In genomic region chr5:129179356-129179755, GRCm38 (mm10) we compare ENCODE assay signal across 24 mouse cellular contexts.
A peak's percentile ranks its signal among the peaks of the same experiment; 100 is the strongest.
DNase-seq lines count a peak whose midpoint lies in the region; ATAC-seq and TF ChIP-seq lines count a peak whose summit lies in the region.
"Had no signal": no experiment of that assay in that cellular context is flagged by ENCODE, and none has a peak within 500 bp of the region (broad histone marks: within the 10 kb centered on the region; RNA-seq: fewer than 3 reads in every experiment).

No protein-coding gene starts in this region.

- H3K27ac ChIP-seq in midbrain, embryonic 11.5 days (ENCODE audit: low read depth, low read length): no peak overlapping the region
- no peak overlapping the region for H3K27ac ChIP-seq in midbrain, postnatal 0 days (ENCODE audit: low read depth, low read length)
- peak overlapping the region; percentile 83; the same call in 1 of the 2 replicates for H3K27ac ChIP-seq in liver, embryonic 13.5 days
- H3K27ac ChIP-seq in liver, embryonic 16.5 days (ENCODE audit: low read length): no peak overlapping the region
- no peak overlapping the region for H3K27ac ChIP-seq in hindbrain, embryonic 11.5 days (ENCODE audit: low read depth, low read length)
- H3K27ac ChIP-seq: embryonic facial prominence, embryonic 12.5 days; embryonic facial prominence, embryonic 15.5 days; gastrocnemius, adult 2 months; hindbrain, embryonic 13.5 days had no signal

- H3K4me1 ChIP-seq in midbrain, embryonic 11.5 days (ENCODE audit: control insufficient read depth, insufficient read depth, low read length): 0 out of 2 replicates have a peak, but pooled peaks cover 4% of the 10 kb centered on the region
- no peaks in the 10 kb centered on the region for H3K4me1 ChIP-seq in midbrain, postnatal 0 days (ENCODE audit: insufficient read depth, low read length)
- H3K4me1 ChIP-seq in liver, embryonic 13.5 days (replicated peaks): peaks cover 57% of the 10 kb centered on the region
- H3K4me1 ChIP-seq in liver, embryonic 16.5 days (ENCODE audit: control insufficient read depth, low read depth, low read length): peaks cover 16% of the 10 kb centered on the region
- H3K4me1 ChIP-seq in hindbrain, embryonic 11.5 days (replicated peaks; ENCODE audit: control insufficient read depth, insufficient read depth, low read length): no peaks in the 10 kb centered on the region
- H3K4me1 ChIP-seq: embryonic facial prominence, embryonic 15.5 days had no signal

- no peak for ATAC-seq in midbrain, embryonic 11.5 days (ENCODE audit: low FRiP score)
- no peak for ATAC-seq in midbrain, postnatal 0 days (ENCODE audit: low FRiP score)
- peak; percentile 55 for ATAC-seq in liver, embryonic 13.5 days (ENCODE audit: low read depth)
- peak; percentile 42 for ATAC-seq in liver, embryonic 16.5 days (ENCODE audit: low read depth)
- no peak for ATAC-seq in hindbrain, embryonic 11.5 days (ENCODE audit: low FRiP score)
- ATAC-seq: CD4-positive, CD25-positive, alpha-beta regulatory T cell, adult 4 months; forebrain, embryonic 14.5 days; forebrain, postnatal 0 days; hindbrain, embryonic 16.5 days; Patski had no signal

- no peak for TF ChIP-seq CTCF in midbrain, postnatal 0 days (IDR thresholded peaks at IDR 0.05)

- no peaks in the 10 kb centered on the region for H3K27me3 ChIP-seq in midbrain, embryonic 11.5 days (ENCODE audit: control insufficient read depth, insufficient read depth, low read length)
- no peaks in the 10 kb centered on the region for H3K27me3 ChIP-seq in midbrain, postnatal 0 days (ENCODE audit: insufficient read depth, low read length)
- no peaks in the 10 kb centered on the region for H3K27me3 ChIP-seq in liver, embryonic 13.5 days
- no peaks in the 10 kb centered on the region for H3K27me3 ChIP-seq in liver, embryonic 16.5 days (ENCODE audit: control insufficient read depth, insufficient read depth, low read depth, low read length)
- no peaks in the 10 kb centered on the region; the same call in 1 of the 2 replicates for H3K27me3 ChIP-seq in hindbrain, embryonic 11.5 days (ENCODE audit: control insufficient read depth, insufficient read depth, low read length)
- H3K27me3 ChIP-seq: embryonic facial prominence, embryonic 12.5 days had no signal

- 89% methylated on average over 6 of the region's 6 CpGs for WGBS in midbrain, embryonic 11.5 days
- WGBS in midbrain, postnatal 0 days: 91% methylated on average over 6 of the region's 6 CpGs
- 73% methylated on average over 6 of the region's 6 CpGs for WGBS in liver, embryonic 13.5 days (ENCODE audit: insufficient replicate concordance)
- 66% methylated on average over 6 of the region's 6 CpGs for WGBS in liver, embryonic 16.5 days (ENCODE audit: insufficient replicate concordance)
- WGBS in hindbrain, embryonic 11.5 days: 88% methylated on average over 6 of the region's 6 CpGs

- no peaks in the 10 kb centered on the region for H3K9me3 ChIP-seq in midbrain, embryonic 11.5 days (ENCODE audit: control insufficient read depth, low read length)
- H3K9me3 ChIP-seq in midbrain, postnatal 0 days (ENCODE audit: low read length): no peaks in the 10 kb centered on the region
- H3K9me3 ChIP-seq in liver, embryonic 13.5 days (replicated peaks): no peaks in the 10 kb centered on the region
- H3K9me3 ChIP-seq in liver, embryonic 16.5 days (replicated peaks; ENCODE audit: control insufficient read depth, low read length): no peaks in the 10 kb centered on the region
- no peaks in the 10 kb centered on the region for H3K9me3 ChIP-seq in hindbrain, embryonic 11.5 days (ENCODE audit: control insufficient read depth, low read length)
- H3K9me3 ChIP-seq: embryonic facial prominence, embryonic 12.5 days; embryonic facial prominence, embryonic 15.5 days; hindbrain, embryonic 13.5 days had no signal

- no peak overlapping the region for H3K4me2 ChIP-seq in midbrain, embryonic 11.5 days
- no peak overlapping the region for H3K4me2 ChIP-seq in midbrain, postnatal 0 days (ENCODE audit: low read depth, low read length, poor library complexity, severe bottlenecking)
- no peak overlapping the region for H3K4me2 ChIP-seq in liver, embryonic 13.5 days
- H3K4me2 ChIP-seq in liver, embryonic 16.5 days (ENCODE audit: low read depth, low read length): no peak overlapping the region
- H3K4me2 ChIP-seq in hindbrain, embryonic 11.5 days (replicated peaks; ENCODE audit: low read depth, low read length): no peak overlapping the region
- H3K4me2 ChIP-seq: embryonic facial prominence, embryonic 12.5 days; embryonic facial prominence, embryonic 15.5 days; heart, embryonic 11.5 days; hindbrain, embryonic 13.5 days had no signal

- no peak overlapping the region for H3K9ac ChIP-seq in midbrain, embryonic 11.5 days (ENCODE audit: low read length)
- no peak overlapping the region for H3K9ac ChIP-seq in midbrain, postnatal 0 days (replicated peaks; ENCODE audit: low read length, poor library complexity, severe bottlenecking)
- H3K9ac ChIP-seq in liver, embryonic 13.5 days: no peak overlapping the region
- H3K9ac ChIP-seq in liver, embryonic 16.5 days (ENCODE audit: low read depth, low read length): no peak overlapping the region
- no peak overlapping the region for H3K9ac ChIP-seq in hindbrain, embryonic 11.5 days (ENCODE audit: low read depth, low read length)
- H3K9ac ChIP-seq: embryonic facial prominence, embryonic 12.5 days; embryonic facial prominence, embryonic 15.5 days; forebrain, postnatal 0 days; hindbrain, embryonic 13.5 days had no signal

- H3K4me3 ChIP-seq in midbrain, embryonic 11.5 days (ENCODE audit: low read depth, low read length): no peak overlapping the region
- no peak overlapping the region for H3K4me3 ChIP-seq in midbrain, postnatal 0 days (ENCODE audit: low read depth, low read length)
- H3K4me3 ChIP-seq in liver, embryonic 13.5 days (replicated peaks): no peak overlapping the region
- H3K4me3 ChIP-seq in liver, embryonic 16.5 days (ENCODE audit: low read depth, low read length): no peak overlapping the region
- no peak overlapping the region for H3K4me3 ChIP-seq in hindbrain, embryonic 11.5 days (ENCODE audit: low read depth, low read length)
- H3K4me3 ChIP-seq: embryonic facial prominence, embryonic 12.5 days; embryonic facial prominence, embryonic 15.5 days; gastrocnemius, adult 2 months; hindbrain, embryonic 13.5 days had no signal

- no peaks in the 10 kb centered on the region for H3K36me3 ChIP-seq in midbrain, embryonic 11.5 days (ENCODE audit: control insufficient read depth, insufficient read depth, low read length)
- no peaks in the 10 kb centered on the region for H3K36me3 ChIP-seq in midbrain, postnatal 0 days (ENCODE audit: insufficient read depth, low read length)
- H3K36me3 ChIP-seq in liver, embryonic 13.5 days: no peaks in the 10 kb centered on the region
- H3K36me3 ChIP-seq in liver, embryonic 16.5 days (ENCODE audit: control insufficient read depth, insufficient read depth): no peaks in the 10 kb centered on the region
- H3K36me3 ChIP-seq in hindbrain, embryonic 11.5 days (ENCODE audit: control insufficient read depth, insufficient read depth, low read length): no peaks in the 10 kb centered on the region
- H3K36me3 ChIP-seq: embryonic facial prominence, embryonic 12.5 days; embryonic facial prominence, embryonic 15.5 days; hindbrain, embryonic 13.5 days had no signal

- peak; percentile 13 to 15 for DNase-seq in cerebellum, postnatal 25 days
- no peak for DNase-seq in cerebellum, adult 8-10 months
- peak; percentile 54 for DNase-seq in midbrain, embryonic 11.5 days (ENCODE audit: low spot score, missing footprints)
- DNase-seq in midbrain, postnatal 0 days (ENCODE audit: low spot score): no peak
- DNase-seq in liver, embryonic 13.5 days: no peak
- DNase-seq in hindbrain, embryonic 11.5 days (ENCODE audit: low spot score): no peak
- no peak for DNase-seq in kidney, postnatal 10 days
- DNase-seq: adrenal gland, postnatal 10 days; adrenal gland, postnatal 36 days; cerebellum, adult 11 months; cerebellum, adult 9-11 months; forebrain, postnatal 0 days; gastrocnemius, adult 2 months; gastrocnemius, postnatal 14 days; heart, adult 11 months had no signal

Comparison
In these comparisons a context has a peak if more than half of its experiments do, and no peak if none do; other contexts are left out.
1. DNase-seq: peak in cerebellum, postnatal 25 days (2 of 2) and midbrain, embryonic 11.5 days (single experiment); none in cerebellum, adult 8-10 months (single experiment), midbrain, postnatal 0 days (single experiment), liver, embryonic 13.5 days (single experiment), hindbrain, embryonic 11.5 days (single experiment) and kidney, postnatal 10 days (single experiment).
2. ATAC-seq: peak in liver, embryonic 13.5 days (single experiment) and liver, embryonic 16.5 days (single experiment); none in midbrain, embryonic 11.5 days (single experiment), midbrain, postnatal 0 days (single experiment) and hindbrain, embryonic 11.5 days (single experiment).